Mouse (Mus musculus) lung, embryonic 14.5 days (tissue): ENCODE measurements around the gene Lyz1. TPM values are rescaled to one million over a fixed set of nuclear protein-coding genes. Genes with fewer than 3 reads are reported as not detected.

ENCODE experiments used
- ATAC-seq: fragments of 200-750 bp; cut with Nextera tagmentation; 2 replicates; pipeline ENCODE4 v1.8.0; 2017; ENCODE audit warnings: mild to moderate bottlenecking, moderate TSS enrichment, moderate library complexity; ENCODE audit not compliant: insufficient read depth
- DNase-seq: peaks from one replicate; pipeline ENCODE4 v3.0.0-alpha.2; 2015
- H3K27ac ChIP-seq: fragments of 300-500 bp; sonication (generic); 2 replicates; pipeline ENCODE4 v1.5.1; 2014; ENCODE audit warnings: low read depth, mild to moderate bottlenecking, moderate library complexity
- H3K27me3 ChIP-seq: fragments of 300-500 bp; sonication (generic); 2 replicates; pipeline ENCODE4 v1.6.1; 2014; ENCODE audit warnings: low read length, control low read depth; ENCODE audit not compliant: insufficient read depth
- H3K36me3 ChIP-seq: fragments of 300-500 bp; sonication (generic); 2 replicates; pipeline ENCODE4 v1.6.1; 2014; ENCODE audit warnings: control low read depth; ENCODE audit not compliant: insufficient read depth
- H3K4me1 ChIP-seq: fragments of 300-500 bp; sonication (generic); 2 replicates; pipeline ENCODE4 v1.6.1; 2014; ENCODE audit warnings: antibody characterized with exemption, control low read depth; ENCODE audit not compliant: insufficient read depth
- H3K4me2 ChIP-seq: fragments of 300-500 bp; sonication (generic); 2 replicates; pipeline ENCODE4 v1.6.1; 2014; ENCODE audit warnings: mild to moderate bottlenecking
- H3K4me3 ChIP-seq: fragments of 300-500 bp; sonication (generic); 2 replicates; pipeline ENCODE4 v1.5.1; 2014; ENCODE audit warnings: low read depth, low read length
- H3K9ac ChIP-seq: fragments of 300-500 bp; sonication (generic); 2 replicates; pipeline ENCODE4 v1.6.1; 2014
- H3K9me3 ChIP-seq: fragments of 300-500 bp; sonication (generic); 2 replicates; pipeline ENCODE4 v1.6.1; 2016; ENCODE audit warnings: low read depth, low read length, control low read depth
- CTCF ChIP-seq: IDR thresholded peaks from 2 replicates; pipeline ENCODE4 v1.5.1; 2016; ENCODE audit warnings: antibody characterized with exemption, low read depth
- WGBS: fragments of 180-500 bp; shearing (Covaris S2); extraction: QIAGEN DNeasy Blood & Tissue Kit; methylation state at CpG from one replicate; pipeline ENCODE4 v1.1.7; 2014; 5-methylcytosine and 5-hydroxymethylcytosine counted together
- polyA plus RNA-seq: library from polyadenylated mRNA; unstranded; fragments of >200 nt; fragmentation: Nextera tagmentation; extraction: Ambion mirVana; gene quantifications from 2 replicates; pipeline ENCODE4 v1.2.1, GENCODE M21; 2014

Lyz1 gene
- not detected in 2 replicates for polyA plus RNA-seq

DNA sequence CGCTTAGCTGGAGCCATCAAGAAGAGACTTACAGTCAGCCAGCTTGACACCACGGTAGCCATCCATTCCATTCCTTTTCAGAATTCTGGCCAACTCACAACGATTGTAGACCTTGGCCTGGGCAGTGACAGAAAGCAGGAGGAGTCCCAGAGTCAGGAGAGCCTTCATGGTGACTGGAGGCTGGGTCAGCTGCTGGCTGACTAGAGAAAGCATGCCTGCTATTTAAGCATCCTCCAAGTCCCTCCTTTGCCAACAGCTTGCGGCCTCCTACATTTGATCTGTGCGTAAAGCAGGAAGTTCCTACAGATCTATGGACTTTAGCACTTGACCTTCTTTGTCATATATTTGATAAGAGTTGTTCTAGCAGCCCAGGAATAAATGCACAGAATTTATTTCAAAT, at the start of gene Lyz1:
Lyz1 (minus strand) TSS at position 198 of the 400 bp plus-strand sequence.
- H3K27me3 ChIP-seq, result no peaks in the 10 kb centered on the region
- no peak within 1 kb of the TSS for H3K9ac ChIP-seq
- no peak within 1 kb of the TSS for H3K4me2 ChIP-seq
- H3K9me3 ChIP-seq, result no peaks in the 10 kb centered on the region
- H3K27ac ChIP-seq, result no peak within 1 kb of the TSS
- DNase-seq, result no peak
- TF ChIP-seq CTCF, result no peak
- 57% methylated on average over 5 of the region's 5 CpGs for WGBS
- H3K4me3 ChIP-seq, result no peak within 1 kb of the TSS
- no peak for ATAC-seq
- no peaks in the 10 kb centered on the region for H3K36me3 ChIP-seq
- H3K4me1 ChIP-seq, result no peaks in the 10 kb centered on the region

DNA sequence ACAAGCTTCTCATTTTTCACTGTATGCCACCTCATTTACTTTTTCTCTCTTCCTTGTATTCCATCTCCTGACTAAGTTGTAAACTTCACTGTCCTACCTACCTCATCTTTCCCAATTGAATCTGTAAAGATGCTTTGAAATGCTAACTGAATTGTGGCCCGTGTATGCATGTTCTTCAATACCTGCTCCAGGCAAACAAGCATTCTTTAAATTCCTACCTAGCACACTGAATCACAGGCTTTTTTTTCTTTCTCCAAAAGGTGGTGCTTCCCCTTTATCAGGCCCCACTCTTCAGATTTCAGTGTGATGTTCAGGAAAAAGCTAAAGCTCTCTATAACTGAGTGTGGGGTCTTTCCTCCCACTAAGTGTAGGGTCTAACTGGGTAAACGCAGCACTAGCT, 49.7 kb upstream of the Lyz1 start:
- no peak overlapping the region for H3K9ac ChIP-seq
- H3K27ac ChIP-seq, result no peak overlapping the region
- DNase-seq (no peak), ATAC-seq (no peak)
- no peak overlapping the region for H3K4me3 ChIP-seq
- no peaks in the 10 kb centered on the region for H3K27me3 ChIP-seq
- TF ChIP-seq CTCF, result no peak
- WGBS, result 65% methylated on average over 2 of the region's 2 CpGs
- no peaks in the 10 kb centered on the region for H3K9me3 ChIP-seq
- H3K4me2 ChIP-seq, result no peak overlapping the region
- H3K36me3 ChIP-seq, result peaks cover 19% of the 10 kb centered on the region
- H3K4me1 ChIP-seq, result no peaks in the 10 kb centered on the region

DNA sequence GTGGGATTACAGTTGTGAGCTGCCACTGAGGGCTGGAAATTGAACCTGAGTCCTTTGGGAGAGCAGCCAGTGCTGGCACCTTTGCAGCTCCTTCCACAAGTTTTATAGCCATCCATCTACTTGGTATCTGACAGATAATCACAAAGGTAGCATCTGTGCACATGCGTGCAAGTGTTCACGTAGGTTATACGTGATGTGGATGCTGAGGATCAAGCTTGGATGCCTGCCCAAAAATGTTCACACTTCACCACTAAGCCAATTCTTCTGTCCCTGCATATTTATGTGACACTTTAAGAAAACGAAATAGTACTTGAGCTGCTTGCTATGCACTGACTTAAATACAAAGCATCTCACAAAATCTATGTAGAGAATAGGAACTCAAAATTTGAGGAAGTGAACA, 48.4 kb upstream of the Lyz1 start:
- H3K36me3 ChIP-seq, result peaks cover 9% of the 10 kb centered on the region; the same call in 1 of the 2 replicates
- no peaks in the 10 kb centered on the region for H3K27me3 ChIP-seq
- ATAC-seq (no peak), DNase-seq (peak; percentile 35)
- no peak overlapping the region for H3K4me3 ChIP-seq
- 63% methylated on average over 4 of the region's 4 CpGs for WGBS
- H3K9me3 ChIP-seq, result no peaks in the 10 kb centered on the region
- H3K9ac ChIP-seq, result no peak overlapping the region
- TF ChIP-seq CTCF, result no peak
- no peak overlapping the region for H3K4me2 ChIP-seq
- peaks cover 2% of the 10 kb centered on the region; the same call in 1 of the 2 replicates for H3K4me1 ChIP-seq
- H3K27ac ChIP-seq, result no peak overlapping the region

- no peak for TF ChIP-seq CTCF
- H3K4me2 ChIP-seq, result no peak overlapping the region
- ATAC-seq (no peak), DNase-seq (no peak)
- peaks cover 3% of the 10 kb centered on the region; the same call in 1 of the 2 replicates for H3K36me3 ChIP-seq
- no peak overlapping the region for H3K4me3 ChIP-seq
- WGBS, result 81% methylated on average over 7 of the region's 7 CpGs
- no peaks in the 10 kb centered on the region for H3K27me3 ChIP-seq
- peaks cover 2% of the 10 kb centered on the region; the same call in 1 of the 2 replicates for H3K4me1 ChIP-seq
- H3K9ac ChIP-seq, result no peak overlapping the region
- no peaks in the 10 kb centered on the region for H3K9me3 ChIP-seq
- no peak overlapping the region for H3K27ac ChIP-seq
Observed at GRCm38 (mm10) chr10:117339241-117339640, 46.6 kb upstream of the Lyz1 start.

DNA sequence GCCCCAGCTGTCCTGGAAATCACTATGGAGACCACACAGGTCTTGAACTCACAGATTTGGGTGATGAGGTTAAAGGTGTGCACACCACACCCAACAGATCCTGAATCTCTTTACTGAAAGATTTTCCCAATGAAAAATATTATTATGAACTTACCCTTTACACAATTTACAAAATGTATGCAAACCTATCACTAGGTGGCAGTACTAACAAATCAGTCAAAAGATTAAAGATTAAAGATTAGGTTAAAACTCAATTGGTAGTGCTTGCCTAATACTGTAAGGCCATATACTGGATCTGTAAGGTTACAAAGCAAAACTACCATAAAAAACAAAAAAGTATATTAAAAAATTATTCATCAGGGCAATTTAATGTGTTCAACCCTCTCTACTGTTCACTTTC, 45.3 kb upstream of the Lyz1 start:
- Histone ChIP-seq H3K4me2 (no peak overlapping the region), H3K9ac (no peak overlapping the region), H3K9me3 (no peaks in the 10 kb centered on the region), H3K27me3 (no peaks in the 10 kb centered on the region), H3K4me1 (peaks cover 2% of the 10 kb centered on the region; the same call in 1 of the 2 replicates), H3K27ac (no peak overlapping the region), H3K36me3 (peaks cover 3% of the 10 kb centered on the region; the same call in 1 of the 2 replicates), H3K4me3 (no peak overlapping the region)
- DNase-seq, result no peak
- no peak for ATAC-seq
- TF ChIP-seq CTCF, result no peak

DNA sequence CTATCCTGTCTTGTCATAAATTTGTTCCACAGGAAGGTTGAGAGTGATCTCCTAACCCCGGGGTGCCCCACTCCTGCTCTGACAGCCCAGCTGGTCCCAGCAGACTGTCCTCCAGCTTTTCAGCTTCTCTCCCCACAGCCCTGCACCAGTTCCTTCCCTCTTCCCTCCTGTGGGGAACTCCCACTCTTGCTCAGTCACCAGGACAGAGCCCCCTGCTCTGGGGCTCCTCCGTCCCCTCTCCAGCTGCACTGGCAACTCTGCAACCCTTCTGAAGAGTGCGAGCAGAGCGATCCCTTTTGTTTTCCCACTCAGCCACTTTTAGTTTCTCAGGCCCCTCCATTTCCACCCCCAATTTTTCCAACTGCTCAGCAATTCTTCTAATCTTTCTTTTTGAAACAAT, 43.0 kb upstream of the Lyz1 start:
- DNase-seq (peak; percentile 72), ATAC-seq (peak; percentile 77)
- 10% methylated on average over 4 of the region's 4 CpGs for WGBS
- Histone ChIP-seq H3K27me3 (no peaks in the 10 kb centered on the region), H3K4me3 (no peak overlapping the region), H3K4me2 (no peak overlapping the region), H3K27ac (peak overlapping the region; percentile 36; the same call in 1 of the 2 replicates), H3K4me1 (peaks cover 2% of the 10 kb centered on the region; the same call in 1 of the 2 replicates), H3K9ac (no peak overlapping the region), H3K9me3 (no peaks in the 10 kb centered on the region), H3K36me3 (no peaks in the 10 kb centered on the region)
- no peak for TF ChIP-seq CTCF

DNA sequence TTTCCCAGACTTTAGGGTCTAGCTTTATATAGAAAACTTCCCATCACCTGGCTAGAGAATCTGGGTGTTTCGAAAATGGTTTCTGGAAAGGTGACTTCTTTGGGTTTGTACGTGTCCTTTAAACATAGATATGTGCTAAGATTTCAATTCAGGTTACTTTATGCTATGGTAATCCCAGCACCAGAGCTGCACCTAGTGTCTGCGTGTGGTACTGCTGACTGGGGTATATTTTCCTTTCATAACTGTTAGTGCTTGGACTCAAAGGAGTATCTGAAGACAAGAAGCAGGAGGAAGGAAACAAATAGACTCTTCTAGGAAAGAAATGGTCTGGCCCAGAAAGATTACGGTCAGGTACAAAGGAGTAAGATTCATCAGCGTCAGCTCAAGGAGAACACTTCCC, 37.9 kb upstream of the Lyz1 start:
- H3K4me1 ChIP-seq, result no peaks in the 10 kb centered on the region
- TF ChIP-seq CTCF, result peak; percentile 62
- no peak for ATAC-seq
- no peak overlapping the region for H3K4me2 ChIP-seq
- no peak overlapping the region for H3K9ac ChIP-seq
- H3K9me3 ChIP-seq, result no peaks in the 10 kb centered on the region
- H3K36me3 ChIP-seq, result no peaks in the 10 kb centered on the region
- no peak overlapping the region for H3K27ac ChIP-seq
- H3K27me3 ChIP-seq, result no peaks in the 10 kb centered on the region
- DNase-seq, result peak; percentile 42
- no peak overlapping the region for H3K4me3 ChIP-seq
- WGBS, result 72% methylated on average over 5 of the region's 5 CpGs

DNA sequence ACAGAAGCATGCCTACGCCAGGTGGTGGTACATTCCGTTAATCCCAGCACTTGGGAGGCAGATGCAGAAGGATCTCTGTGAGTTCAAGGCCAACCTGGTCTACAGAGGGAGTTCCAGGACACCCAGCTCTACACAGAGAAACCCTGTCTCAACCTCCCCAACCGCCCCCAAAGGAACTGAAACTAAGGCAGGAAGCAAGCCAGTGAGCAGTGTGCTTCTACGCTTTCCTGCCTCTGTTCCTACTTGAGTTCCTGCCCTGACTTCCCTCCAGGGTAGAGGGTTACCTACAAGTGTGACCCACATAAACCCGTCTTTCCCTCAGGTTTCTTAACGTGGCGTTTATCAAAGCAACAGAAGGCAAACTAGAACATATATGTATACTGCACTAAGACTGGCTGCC, 31.1 kb upstream of the Lyz1 start:
- ATAC-seq, result no peak
- Histone ChIP-seq H3K27me3 (no peaks in the 10 kb centered on the region), H3K4me3 (no peak overlapping the region), H3K27ac (no peak overlapping the region), H3K9ac (no peak overlapping the region), H3K36me3 (no peaks in the 10 kb centered on the region), H3K9me3 (no peaks in the 10 kb centered on the region), H3K4me1 (no peaks in the 10 kb centered on the region), H3K4me2 (no peak overlapping the region)
- WGBS, result 85% methylated on average over 7 of the region's 7 CpGs
- no peak for TF ChIP-seq CTCF
- DNase-seq, result no peak
